Mouse (Mus musculus): ENCODE results near the gene Oma1. TPM values are rescaled to one million over a fixed set of nuclear protein-coding genes. Genes with fewer than 3 reads are reported as not detected.

Oma1 gene
- polyA plus RNA-seq, 1 experiment from 2014 or later = 20.3 TPM

DNA sequence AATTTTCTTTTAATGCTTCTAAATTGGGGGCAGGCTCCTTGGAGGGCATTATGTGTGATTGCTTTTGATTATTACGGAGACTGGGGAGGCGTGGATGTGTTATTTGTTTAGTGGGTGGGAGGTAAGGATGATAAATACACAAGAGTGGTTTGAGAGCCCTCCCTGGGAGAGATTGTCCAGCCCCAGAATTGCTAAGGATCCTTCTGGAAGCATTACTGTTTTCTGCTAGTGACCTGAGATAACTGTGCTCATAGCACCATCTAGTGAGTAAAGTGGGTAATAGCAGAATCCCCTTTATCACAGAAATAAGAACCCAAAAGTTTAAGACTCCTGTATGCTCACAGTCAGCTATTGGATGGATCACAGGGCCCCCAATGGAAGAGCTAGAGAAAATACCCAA lies 32.4 kb downstream of the Oma1 start:
- no peaks in the 10 kb centered on the region for H3K36me3 ChIP-seq (ENCODE audit: insufficient read depth, low read length)
- no peaks in the 10 kb centered on the region for H3K4me1 ChIP-seq (ENCODE audit: insufficient read depth, low read depth, low read length)
- no peaks in the 10 kb centered on the region for H3K27me3 ChIP-seq (replicated peaks; ENCODE audit: insufficient read depth, low read length)
- ATAC-seq (peak; percentile 60; the same call in 1 of the 2 replicates), DNase-seq (ENCODE audit: low spot score) (peak; percentile 85)
- WGBS = 19% methylated on average over 2 of the region's 2 CpGs
- H3K9ac ChIP-seq (replicated peaks; ENCODE audit: low read depth) = no peak overlapping the region
- no peaks in the 10 kb centered on the region for H3K9me3 ChIP-seq (ENCODE audit: low read length)
- H3K4me3 ChIP-seq (ENCODE audit: low read depth, low read length) = no peak overlapping the region
- H3K4me2 ChIP-seq (replicated peaks; ENCODE audit: low read depth, low read length) = no peak overlapping the region
- TF ChIP-seq CTCF (IDR thresholded peaks at IDR 0.05) = peak; percentile 82
- no peak for TF ChIP-seq EP300 (IDR thresholded peaks at IDR 0.05)
- H3K27ac ChIP-seq (ENCODE audit: low read length) = no peak overlapping the region

DNA sequence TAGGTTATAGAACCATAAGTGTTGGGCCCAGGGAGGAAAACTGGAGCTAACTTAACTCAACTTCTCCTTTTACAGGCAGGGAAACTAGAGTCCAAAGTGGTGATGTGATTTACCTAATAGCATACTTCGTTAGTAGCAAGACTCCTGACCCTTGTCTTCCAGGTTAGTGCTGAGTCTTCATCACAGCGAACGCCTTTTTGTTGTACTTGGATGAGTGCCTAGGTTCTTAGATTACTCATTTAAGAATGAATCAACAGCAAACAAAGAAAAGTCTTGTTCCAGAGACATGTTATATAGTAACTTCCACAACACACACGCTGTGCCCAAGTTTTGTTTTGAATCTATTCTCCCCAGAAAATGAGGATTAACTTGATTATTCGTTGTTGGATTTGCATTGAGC lies 33.2 kb downstream of the Oma1 start:
- ATAC-seq = no peak

DNA sequence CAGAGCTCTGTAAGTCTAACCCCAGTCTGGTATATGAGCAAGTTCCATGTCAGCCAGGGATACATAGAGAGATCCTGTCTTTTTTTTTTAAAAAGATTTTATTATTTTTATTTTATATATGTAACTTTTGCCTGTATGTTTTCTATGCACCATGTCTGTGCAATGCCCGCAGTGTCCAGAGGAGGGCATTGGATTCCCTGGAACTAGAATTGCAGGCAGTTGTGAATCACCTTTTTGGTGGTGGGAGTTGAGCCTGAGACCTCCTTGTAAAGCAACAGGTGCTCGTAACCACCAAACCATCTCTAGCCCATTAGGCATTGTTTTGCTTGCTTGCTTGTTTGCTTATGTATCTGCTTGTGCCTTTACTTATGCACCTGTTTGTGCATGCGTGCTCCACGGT lies 35.6 kb downstream of the Oma1 start:
- Histone ChIP-seq H3K9ac (replicated peaks; ENCODE audit: low read depth) (no peak overlapping the region), H3K36me3 (ENCODE audit: insufficient read depth, low read length) (no peaks in the 10 kb centered on the region), H3K27ac (ENCODE audit: low read length) (no peak overlapping the region), H3K9me3 (ENCODE audit: low read length) (no peaks in the 10 kb centered on the region), H3K4me1 (ENCODE audit: insufficient read depth, low read depth, low read length) (no peaks in the 10 kb centered on the region), H3K4me3 (ENCODE audit: low read depth, low read length) (no peak overlapping the region), H3K4me2 (replicated peaks; ENCODE audit: low read depth, low read length) (no peak overlapping the region), H3K27me3 (replicated peaks; ENCODE audit: insufficient read depth, low read length) (no peaks in the 10 kb centered on the region)
- 92% methylated on average over 4 of the region's 4 CpGs for WGBS
- TF ChIP-seq EP300 (IDR thresholded peaks at IDR 0.05) (no peak), CTCF (IDR thresholded peaks at IDR 0.05) (peak; percentile 56)
- no peak for DNase-seq (ENCODE audit: low spot score)
- ATAC-seq = no peak

More for the DNA sequence above, 33.2 kb downstream of the Oma1 start:
- no peak for DNase-seq (ENCODE audit: low spot score)
- Histone ChIP-seq H3K4me1 (ENCODE audit: insufficient read depth, low read depth, low read length) (no peaks in the 10 kb centered on the region), H3K9ac (replicated peaks; ENCODE audit: low read depth) (no peak overlapping the region), H3K36me3 (ENCODE audit: insufficient read depth, low read length) (no peaks in the 10 kb centered on the region), H3K9me3 (ENCODE audit: low read length) (no peaks in the 10 kb centered on the region), H3K4me2 (replicated peaks; ENCODE audit: low read depth, low read length) (no peak overlapping the region), H3K27ac (ENCODE audit: low read length) (no peak overlapping the region), H3K27me3 (replicated peaks; ENCODE audit: insufficient read depth, low read length) (no peaks in the 10 kb centered on the region), H3K4me3 (ENCODE audit: low read depth, low read length) (no peak overlapping the region)
- TF ChIP-seq CTCF (IDR thresholded peaks at IDR 0.05) = no peak
- no peak for TF ChIP-seq EP300 (IDR thresholded peaks at IDR 0.05)
- WGBS = 78% methylated on average over 5 of the region's 5 CpGs

DNA sequence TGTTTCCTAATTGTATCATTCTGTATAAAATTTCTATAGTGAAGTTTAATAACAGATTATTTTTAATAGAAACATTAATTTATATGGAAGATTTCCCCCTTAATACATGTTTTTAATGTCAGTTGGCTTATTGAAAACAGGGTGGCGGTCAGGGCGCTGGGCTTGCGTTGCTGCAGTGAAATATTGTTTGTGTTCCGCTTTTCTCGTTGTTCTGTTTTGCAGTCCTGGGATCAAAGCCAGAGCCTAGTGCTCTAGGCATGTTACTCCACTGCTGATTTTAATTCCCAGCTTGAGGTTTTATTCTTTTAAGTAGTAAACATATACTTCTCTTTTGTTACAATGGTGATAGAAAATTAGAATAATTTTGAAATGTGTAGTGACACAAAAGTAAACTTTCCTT lies 39.3 kb downstream of the Oma1 start:
- H3K4me1 ChIP-seq (ENCODE audit: insufficient read depth, low read depth, low read length) = no peaks in the 10 kb centered on the region
- no peak overlapping the region for H3K4me3 ChIP-seq (ENCODE audit: low read depth, low read length)
- no peak overlapping the region for H3K9ac ChIP-seq (replicated peaks; ENCODE audit: low read depth)
- TF ChIP-seq EP300 (IDR thresholded peaks at IDR 0.05) (no peak), CTCF (IDR thresholded peaks at IDR 0.05) (no peak)
- no peak overlapping the region for H3K27ac ChIP-seq (ENCODE audit: low read length)
- H3K4me2 ChIP-seq (replicated peaks; ENCODE audit: low read depth, low read length) = no peak overlapping the region
- 53% methylated on average over 5 of the region's 5 CpGs for WGBS
- H3K9me3 ChIP-seq (ENCODE audit: low read length) = no peaks in the 10 kb centered on the region
- H3K27me3 ChIP-seq (replicated peaks; ENCODE audit: insufficient read depth, low read length) = no peaks in the 10 kb centered on the region
- no peak for ATAC-seq
- no peaks in the 10 kb centered on the region for H3K36me3 ChIP-seq (ENCODE audit: insufficient read depth, low read length)
- no peak for DNase-seq (ENCODE audit: low spot score)

DNA sequence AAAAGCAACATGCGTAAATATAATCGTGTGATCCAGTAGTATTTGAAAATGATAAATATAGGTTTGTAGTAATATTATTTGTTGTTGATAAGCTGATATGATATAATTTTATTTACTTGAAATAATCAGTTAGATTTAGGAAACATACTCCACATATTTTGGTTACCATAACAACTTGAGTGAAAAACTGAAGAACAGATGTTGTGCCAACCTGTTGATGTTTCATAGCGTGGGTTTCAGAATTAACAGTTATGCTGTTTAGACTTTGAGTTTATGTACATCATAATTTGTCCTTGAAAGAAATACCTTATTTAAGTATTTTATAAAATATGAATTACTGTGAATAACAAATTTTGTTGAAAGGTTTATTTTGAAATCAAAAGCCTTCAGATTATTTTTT lies 43.8 kb downstream of the Oma1 start:
- 87% methylated on average over 3 of the region's 3 CpGs for WGBS
- H3K4me1 ChIP-seq (ENCODE audit: insufficient read depth, low read depth, low read length) = no peaks in the 10 kb centered on the region
- H3K4me3 ChIP-seq (ENCODE audit: low read depth, low read length) = no peak overlapping the region
- H3K9me3 ChIP-seq (ENCODE audit: low read length) = no peaks in the 10 kb centered on the region
- no peak overlapping the region for H3K9ac ChIP-seq (replicated peaks; ENCODE audit: low read depth)
- TF ChIP-seq CTCF (IDR thresholded peaks at IDR 0.05) (no peak), EP300 (IDR thresholded peaks at IDR 0.05) (no peak)
- ATAC-seq (no peak), DNase-seq (ENCODE audit: low spot score) (no peak)
- no peaks in the 10 kb centered on the region for H3K36me3 ChIP-seq (ENCODE audit: insufficient read depth, low read length)
- H3K4me2 ChIP-seq (replicated peaks; ENCODE audit: low read depth, low read length) = no peak overlapping the region
- no peak overlapping the region for H3K27ac ChIP-seq (ENCODE audit: low read length)
- no peaks in the 10 kb centered on the region for H3K27me3 ChIP-seq (replicated peaks; ENCODE audit: insufficient read depth, low read length)

DNA sequence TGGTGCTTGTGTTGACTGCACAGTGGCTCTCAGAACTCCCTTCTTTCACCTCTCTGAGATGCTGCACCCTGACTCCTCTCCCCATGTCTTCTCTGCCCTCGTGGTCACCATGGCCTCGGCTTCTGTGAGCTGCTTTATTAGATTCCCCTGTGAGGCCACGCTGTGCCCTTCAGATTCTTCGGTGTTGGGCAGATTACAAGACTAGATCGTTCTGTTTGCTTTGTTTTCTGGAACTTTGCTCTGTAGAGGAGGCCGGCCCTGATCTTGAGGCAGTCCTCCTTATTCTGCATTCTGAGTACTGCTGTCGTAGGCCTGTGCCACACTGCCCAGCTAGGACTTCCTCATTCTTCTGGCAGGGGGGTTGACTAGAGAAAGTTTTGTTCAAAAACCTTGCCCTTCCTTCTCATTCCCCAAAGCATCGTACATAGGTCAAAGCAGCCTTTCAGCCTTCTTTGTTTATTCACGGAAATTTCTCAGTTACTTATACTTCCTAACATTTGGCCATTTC lies 45.4 kb downstream of the Oma1 start:
- no peak for TF ChIP-seq CTCF (IDR thresholded peaks at IDR 0.05)
- no peak for TF ChIP-seq EP300 (IDR thresholded peaks at IDR 0.05)
- no peak overlapping the region for H3K4me3 ChIP-seq (ENCODE audit: low read depth, low read length)
- DNase-seq (ENCODE audit: low spot score) = peak; percentile 13
- H3K27me3 ChIP-seq (replicated peaks; ENCODE audit: insufficient read depth, low read length) = no peaks in the 10 kb centered on the region
- no peaks in the 10 kb centered on the region for H3K36me3 ChIP-seq (ENCODE audit: insufficient read depth, low read length)
- no peaks in the 10 kb centered on the region for H3K9me3 ChIP-seq (ENCODE audit: low read length)
- H3K9ac ChIP-seq (replicated peaks; ENCODE audit: low read depth) = no peak overlapping the region
- no peaks in the 10 kb centered on the region for H3K4me1 ChIP-seq (ENCODE audit: insufficient read depth, low read depth, low read length)
- no peak for ATAC-seq
- no peak overlapping the region for H3K4me2 ChIP-seq (replicated peaks; ENCODE audit: low read depth, low read length)
- no peak overlapping the region for H3K27ac ChIP-seq (ENCODE audit: low read length)
- 63% methylated on average over 9 of the region's 9 CpGs for WGBS

DNA sequence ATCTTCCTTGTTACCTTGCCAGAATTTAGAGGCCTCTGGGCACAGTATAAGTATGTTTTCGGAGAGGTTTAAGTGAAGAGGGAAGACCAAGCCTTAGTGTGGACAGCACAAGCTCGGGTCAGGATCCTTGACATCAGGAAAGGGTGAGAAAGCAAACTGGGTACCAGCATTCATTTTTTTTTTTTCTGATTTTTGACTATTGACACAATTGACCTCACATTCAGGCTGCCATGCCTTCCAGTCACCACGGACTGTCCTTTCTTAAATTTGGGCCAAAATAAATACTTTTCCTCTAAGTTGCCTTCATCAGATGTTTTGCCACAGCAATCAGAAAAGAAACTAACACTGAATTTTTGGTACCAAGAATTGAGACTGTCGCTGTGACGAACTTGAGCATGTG lies 68.6 kb downstream of the Oma1 start:
- Histone ChIP-seq H3K27me3 (replicated peaks; ENCODE audit: insufficient read depth, low read length) (no peaks in the 10 kb centered on the region), H3K4me1 (ENCODE audit: insufficient read depth, low read depth, low read length) (no peaks in the 10 kb centered on the region), H3K9ac (replicated peaks; ENCODE audit: low read depth) (no peak overlapping the region), H3K9me3 (ENCODE audit: low read length) (no peaks in the 10 kb centered on the region), H3K4me3 (ENCODE audit: low read depth, low read length) (no peak overlapping the region), H3K36me3 (ENCODE audit: insufficient read depth, low read length) (no peaks in the 10 kb centered on the region), H3K4me2 (replicated peaks; ENCODE audit: low read depth, low read length) (no peak overlapping the region), H3K27ac (ENCODE audit: low read length) (no peak overlapping the region)
- 82% methylated on average over 5 of the region's 5 CpGs for WGBS
- TF ChIP-seq EP300 (IDR thresholded peaks at IDR 0.05) = no peak
- TF ChIP-seq CTCF (IDR thresholded peaks at IDR 0.05) = no peak
- DNase-seq (ENCODE audit: low spot score) (no peak), ATAC-seq (no peak)
